Mouse (Mus musculus) lung, postnatal 10 days (tissue): ENCODE measurements at regions not wholly inside any gene's neighbourhood (a gene's known extent, or its start where the extent isn't known, plus 50 kb on each side); places are given as distances from the start of the nearest gene placed in this dataset.
"Not testable (repeated sequence)": the region's sequence is repeated elsewhere in the genome, so short reads cannot be mapped to it uniquely, and the experiment has no call there.

Experiments
- DNase-seq: peaks from one replicate; pipeline ENCODE4 v3.0.0; 2021

DNA sequence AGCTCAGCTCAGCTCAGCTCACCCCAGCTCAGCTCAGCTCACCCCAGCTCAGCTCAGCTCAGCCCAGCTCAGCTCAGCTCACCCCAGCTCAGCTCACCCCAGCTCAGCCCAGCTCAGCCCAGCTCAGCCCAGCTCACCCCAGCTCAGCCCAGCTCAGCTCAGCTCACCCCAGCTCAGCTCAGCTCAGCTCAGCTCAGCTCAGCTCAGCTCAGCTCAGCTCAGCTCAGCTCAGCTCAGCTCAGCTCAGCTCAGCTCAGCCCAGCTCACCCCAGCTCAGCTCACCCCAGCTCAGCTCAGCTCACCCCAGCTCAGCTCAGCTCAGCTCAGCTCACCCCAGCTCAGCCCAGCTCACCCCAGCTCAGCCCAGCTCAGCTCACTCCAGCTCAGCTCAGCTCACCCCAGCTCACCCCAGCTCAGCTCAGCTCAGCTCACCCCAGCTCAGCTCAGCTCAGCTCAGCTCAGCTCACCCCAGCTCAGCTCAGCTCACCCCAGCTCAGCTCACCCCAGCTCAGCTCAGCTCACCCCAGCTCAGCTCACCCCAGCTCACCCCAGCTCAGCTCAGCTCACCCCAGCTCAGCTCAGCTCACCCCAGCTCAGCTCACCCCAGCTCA is 64.6 kb upstream of the Adam6b start:
- DNase-seq, result not testable (repeated sequence)

DNA sequence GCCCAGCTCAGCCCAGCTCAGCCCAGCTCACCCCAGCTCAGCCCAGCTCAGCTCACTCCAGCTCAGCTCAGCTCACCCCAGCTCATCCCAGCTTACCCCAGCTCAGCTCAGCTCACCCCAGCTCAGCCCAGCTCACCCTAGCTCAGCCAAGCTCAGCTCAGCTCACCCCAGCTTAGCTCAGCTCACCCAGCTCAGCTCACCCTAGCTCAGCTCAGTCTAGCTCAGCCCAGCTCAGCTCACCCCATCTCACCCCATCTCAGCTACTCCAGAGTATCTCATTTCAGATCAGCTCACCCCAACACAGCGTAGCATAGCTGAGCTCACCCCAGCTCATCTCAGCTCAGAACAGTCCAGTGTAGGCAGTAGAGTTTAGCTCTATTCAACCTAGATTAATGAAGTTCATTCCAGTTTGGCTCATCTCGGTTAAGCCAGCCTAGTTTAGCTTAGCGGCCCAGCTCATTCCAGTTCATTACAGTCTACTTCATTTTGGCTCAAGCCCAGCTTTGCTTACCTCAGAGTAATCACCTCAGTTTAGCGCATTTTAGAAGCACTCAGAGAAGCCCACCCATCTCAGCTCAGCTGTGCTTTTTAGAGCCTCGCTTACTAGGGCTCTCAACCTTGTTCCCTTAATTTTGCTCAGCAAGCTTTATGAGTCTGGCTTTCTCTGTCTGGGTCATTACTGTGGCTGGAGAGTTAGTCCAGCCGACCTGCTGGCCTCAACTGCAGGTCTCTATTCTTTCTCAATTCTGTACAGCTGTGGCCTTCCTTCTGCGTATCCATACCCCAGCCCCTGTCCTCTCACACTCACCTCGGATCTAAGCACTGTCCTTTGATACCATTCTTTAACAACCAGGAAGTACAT is 63.9 kb upstream of the Adam6b start:
- DNase-seq, result no peak

GRCm38 (mm10) chr12:113426636-113427035 is 62.7 kb upstream of the Adam6b start:
- no peak for DNase-seq

DNA sequence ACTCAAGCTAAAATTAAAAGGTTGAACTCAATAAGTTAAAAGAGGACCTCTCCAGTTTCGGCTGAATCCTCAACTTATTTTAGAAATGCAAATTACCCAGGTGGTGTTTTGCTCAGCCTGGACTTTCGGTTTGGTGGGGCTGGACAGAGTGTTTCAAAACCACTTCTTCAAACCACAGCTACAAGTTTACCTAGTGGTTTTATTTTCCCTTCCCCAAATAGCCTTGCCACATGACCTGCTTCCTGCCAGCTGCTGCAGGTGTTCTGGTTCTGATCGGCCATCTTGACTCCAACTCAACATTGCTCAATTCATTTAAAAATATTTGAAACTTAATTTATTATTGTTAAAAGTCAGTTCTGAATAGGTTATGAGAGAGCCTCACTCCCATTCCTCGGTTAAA is 62.0 kb upstream of the Adam6b start:
- peak; percentile 7 for DNase-seq

- no peak for DNase-seq
These were observed 60.9 kb upstream of the Adam6b start for GRCm38 (mm10) chr12:113428461-113428860.

DNA sequence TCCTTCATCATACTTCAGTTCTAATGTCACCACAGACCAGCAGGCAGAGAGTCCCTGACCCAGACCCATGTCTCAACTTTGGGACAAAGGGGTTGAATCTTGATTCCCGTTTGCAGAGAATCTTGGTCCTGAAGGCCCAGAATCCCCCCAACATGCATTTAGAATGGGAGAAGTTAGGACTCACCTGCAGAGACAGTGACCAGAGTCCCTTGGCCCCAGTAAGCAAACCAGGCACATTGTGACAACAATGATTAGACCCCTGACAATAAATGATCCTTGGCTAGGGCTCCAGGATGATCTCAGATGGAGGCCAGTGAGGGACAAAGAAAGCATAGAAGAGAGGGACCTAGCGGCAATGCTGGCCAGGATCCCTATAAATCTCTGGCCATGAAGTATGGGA is 60.4 kb upstream of the Adam6b start:
- no peak for DNase-seq

DNA sequence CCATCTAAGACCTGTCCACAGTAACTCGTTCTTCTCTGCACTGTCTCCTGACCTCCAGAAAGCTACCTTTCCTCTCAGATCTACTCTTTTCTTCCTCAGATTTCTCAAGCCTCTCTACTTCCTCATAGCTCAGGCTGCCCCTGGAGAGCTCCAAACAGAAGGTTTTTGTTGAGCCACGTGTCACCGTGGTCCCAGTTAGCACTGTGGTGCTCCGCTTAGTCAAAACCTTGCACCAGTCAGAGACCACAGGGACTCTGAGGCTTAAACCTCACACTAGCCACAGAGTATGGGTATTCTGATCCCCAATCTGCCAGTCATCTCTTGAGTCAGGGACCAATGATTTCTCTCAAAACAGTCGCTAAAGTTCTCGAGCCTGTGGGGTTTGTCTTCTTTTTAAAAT is 59.0 kb upstream of the Adam6b start:
- no peak for DNase-seq
